Mouse (Mus musculus): ENCODE results near the gene Pdf.
"Not testable (repeated sequence)": the region's sequence is repeated elsewhere in the genome, so short reads cannot be mapped to it uniquely, and the experiment has no call there.

Pdf gene

GRCm38 (mm10) chr8:107040632-107041031 lies 7.8 kb downstream of the Pdf start:
- in situ Hi-C loops (cut with MboI; ENCODE audit: unreplicated experiment in 2 of 2), result no loop called here

GRCm38 (mm10) chr8:107036626-107037025 lies 11.8 kb downstream of the Pdf start:
- in situ Hi-C loops (cut with MboI; ENCODE audit: unreplicated experiment in 2 of 2), result no loop called here

GRCm38 (mm10) chr8:107035641-107036040 lies 12.8 kb downstream of the Pdf start:
- in situ Hi-C loops (cut with MboI; ENCODE audit: unreplicated experiment in 2 of 2), result no loop called here

- in situ Hi-C loops (cut with MboI; ENCODE audit: unreplicated experiment in 2 of 2), result not testable (repeated sequence)
Measured at GRCm38 (mm10) chr8:107033609-107034008, 14.8 kb downstream of the Pdf start.

- in situ Hi-C loops (cut with MboI; ENCODE audit: unreplicated experiment in 2 of 2), result no loop called here
Measured at GRCm38 (mm10) chr8:107031577-107032090, 16.8 kb downstream of the Pdf start.

- in situ Hi-C loops (cut with MboI; ENCODE audit: unreplicated experiment in 2 of 2), result no loop called here
Measured at GRCm38 (mm10) chr8:107030650-107031576, 17.5 kb downstream of the Pdf start, which contains the start of gene Vps4a. TSS of gene Vps4a (plus strand) at chr8:107031222.

- in situ Hi-C loops (cut with MboI; ENCODE audit: unreplicated experiment in 2 of 2), result no loop called here
Measured at GRCm38 (mm10) chr8:107030058-107030457, 18.4 kb downstream of the Pdf start.

GRCm38 (mm10) chr8:107029310-107029709 lies 19.1 kb downstream of the Pdf start:
- in situ Hi-C loops (cut with MboI; ENCODE audit: unreplicated experiment in 2 of 2), result no loop called here

- in situ Hi-C loops (cut with MboI; ENCODE audit: unreplicated experiment in 2 of 2), result loop anchor here in 1 of 2 experiments (25.0 kb wide), 1 partner anchor 611 kb away; the partner anchor contains the start of gene Zfp90
Measured at GRCm38 (mm10) chr8:107023479-107023878, 24.9 kb downstream of the Pdf start.

- in situ Hi-C loops (cut with MboI; ENCODE audit: unreplicated experiment in 2 of 2), result loop anchor here in 1 of 2 experiments (25.0 kb wide), 1 partner anchor 603 kb away; the partner anchor contains the start of gene Zfp90
Measured at GRCm38 (mm10) chr8:107014915-107015314, 33.5 kb downstream of the Pdf start.

- in situ Hi-C loops (cut with MboI; ENCODE audit: unreplicated experiment in 2 of 2), result loop anchor here in 1 of 2 experiments (25.0 kb wide), 1 partner anchor 600 kb away; the partner anchor contains the start of gene Zfp90
Measured at GRCm38 (mm10) chr8:107012666-107013065, 35.7 kb downstream of the Pdf start.

- in situ Hi-C loops (cut with MboI; ENCODE audit: unreplicated experiment in 2 of 2), result loop anchor here in 1 of 2 experiments (10.0 to 25.0 kb wide), 3 partner anchors 123 to 595 kb away; partner anchors contain the start of gene Zfp90
Measured at GRCm38 (mm10) chr8:107007795-107008194, 40.6 kb downstream of the Pdf start.

GRCm38 (mm10) chr8:107002532-107002931 lies 45.9 kb downstream of the Pdf start:
- in situ Hi-C loops (cut with MboI; ENCODE audit: unreplicated experiment in 2 of 2), result loop anchor here (5.0 to 25.0 kb wide), 5 partner anchors 80 to 590 kb away; partner anchors contain the start of gene Zfp90 (in 1 of the 2)

GRCm38 (mm10) chr8:106999068-106999467 lies 49.3 kb downstream of the Pdf start:
- in situ Hi-C loops (cut with MboI; ENCODE audit: unreplicated experiment in 2 of 2), result no loop called here

GRCm38 (mm10) chr8:106997416-106997815 lies 51.0 kb downstream of the Pdf start:
- in situ Hi-C loops (cut with MboI; ENCODE audit: unreplicated experiment in 2 of 2), result no loop called here

- in situ Hi-C loops (cut with MboI; ENCODE audit: unreplicated experiment in 2 of 2), result not testable (repeated sequence)
Measured at GRCm38 (mm10) chr8:106996339-106996738, 52.1 kb downstream of the Pdf start.
